ENCODE assay signal across 14 mouse cellular contexts in genomic region chr9:59701094-59701493, GRCm38 (mm10). TPM values are rescaled to one million over a fixed set of nuclear protein-coding genes. Genes with fewer than 3 reads are reported as not detected.
DNase-seq lines count a peak whose midpoint lies in the region; TF ChIP-seq lines count a peak whose summit lies in the region.
"Had no signal": no experiment of that assay in that cellular context is flagged by ENCODE, and none has a peak within 500 bp of the region (broad histone marks: within the 10 kb centered on the region; RNA-seq: fewer than 3 reads in every experiment).

No protein-coding gene starts in this region.

- peak; percentile 29 to 43 for DNase-seq in cerebellum, postnatal 14 days
- DNase-seq in cerebellum, postnatal 4 days (ENCODE audit: low spot score in 2 of 2), result no peak
- peak; percentile 72 to 80 for DNase-seq in lung, adult 18-20 months
- no peak for DNase-seq in lung, postnatal 10 days
- DNase-seq in 3134 (ENCODE audit: extremely low read depth, insufficient read length, low spot score), result peak; percentile 37
- peak; percentile 31 for DNase-seq in brain, embryonic 14.5 days (ENCODE audit: low read depth)
- no peak for DNase-seq in urinary bladder, postnatal 10 days (ENCODE audit: low spot score)
- DNase-seq: B cell, adult 2 months; cerebellum, adult 9-11 months; gastrocnemius, postnatal 10 days; heart, adult 2 months; heart, postnatal 36 days had no signal

- TF ChIP-seq CTCF in brain, embryonic 14.5 days (IDR thresholded peaks at IDR 0.05; ENCODE audit: borderline replicate concordance, extremely low read depth, insufficient read depth, insufficient read length), result no peak

- no peak for TF ChIP-seq POLR2A in brain, embryonic 14.5 days (IDR thresholded peaks at IDR 0.05; ENCODE audit: borderline replicate concordance, extremely low read depth, insufficient read depth, insufficient read length, poor library complexity, severe bottlenecking)

RNA-seq across cellular contexts. Expression of gene Gramd2, which starts 21.1 kb away (rescaled TPM):
- 7.6 and 8.8 TPM in 2 replicates for polyA plus RNA-seq in brain, embryonic 14.5 days (2012; rRNA removed)
- polyA plus RNA-seq: CD4-positive, CD25-positive, alpha-beta regulatory T cell, adult 4 months; G1E had no signal

RNA-seq across cellular contexts. Expression of gene Pkm, which starts 44.9 kb away (rescaled TPM):
- 986 and 1,073 TPM in 2 replicates for polyA plus RNA-seq in brain, embryonic 14.5 days (2012; rRNA removed)

RNA-seq across cellular contexts. Expression of gene Senp8, which starts 49.4 kb away (rescaled TPM):
- polyA plus RNA-seq in brain, embryonic 14.5 days (2012; rRNA removed), result 7.5 and 8.7 TPM in 2 replicates

RNA-seq across cellular contexts. Expression of gene Myo9a, which starts 49.6 kb away (rescaled TPM):
- 18.7 and 26.6 TPM in 2 replicates for polyA plus RNA-seq in brain, embryonic 14.5 days (2012; rRNA removed)

Comparison
In these comparisons a context has a peak if more than half of its experiments do, and no peak if none do; other contexts are left out.
1. DNase-seq: peak in cerebellum, postnatal 14 days (2 of 2), lung, adult 18-20 months (2 of 2), 3134 (single experiment) and brain, embryonic 14.5 days (single experiment); none in cerebellum, postnatal 4 days (0 of 2), lung, postnatal 10 days (single experiment) and urinary bladder, postnatal 10 days (single experiment).